Mouse (Mus musculus): ENCODE measurements at regions not wholly inside any gene's neighbourhood (a gene's known extent, or its start where the extent isn't known, plus 50 kb on each side); places are given as distances from the start of the nearest gene placed in this dataset.

DNA sequence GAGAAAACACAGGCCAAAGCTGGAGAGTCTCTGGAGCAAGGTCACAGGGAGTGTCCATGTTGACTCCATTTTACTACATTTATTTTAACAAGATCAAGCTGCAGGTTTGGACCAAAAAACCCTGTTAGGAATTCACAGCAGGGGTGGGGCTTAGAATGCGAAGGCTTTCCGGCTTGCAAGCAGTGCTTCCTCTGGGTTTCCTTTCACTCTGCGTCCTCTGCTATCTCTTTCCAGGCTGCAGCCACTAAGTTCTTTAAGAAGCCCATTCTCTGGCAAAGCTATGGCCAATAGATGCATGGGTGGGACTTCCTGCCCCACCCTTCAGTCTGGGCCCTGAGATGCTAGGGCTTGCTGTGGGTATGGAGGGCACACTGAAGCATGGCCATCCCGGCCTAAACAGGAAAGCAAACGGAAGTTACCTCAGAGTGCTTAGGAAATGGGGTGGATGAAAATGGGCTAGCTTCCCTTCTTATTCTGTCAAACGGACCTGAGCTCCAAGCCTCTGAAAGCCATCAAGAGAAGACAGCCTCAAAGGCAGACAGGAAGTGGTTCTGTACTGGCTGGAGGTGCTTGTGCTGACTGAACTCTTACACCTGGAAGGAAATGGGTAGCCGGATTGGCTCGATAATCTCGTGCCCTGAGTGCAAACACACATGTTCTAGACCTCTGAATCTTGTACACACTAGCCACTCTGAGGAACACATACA is 90.6 kb upstream of the C1qtnf7 start:
- TF ChIP-seq E2F4 (IDR thresholded peaks at IDR 0.05; ENCODE audit: insufficient read depth) (no peak), CEBPB (IDR thresholded peaks at IDR 0.05; ENCODE audit: insufficient read depth, poor library complexity, severe bottlenecking) (no peak), MYOD1 (IDR thresholded peaks at IDR 0.05; ENCODE audit: control insufficient read depth in 1 of 3, insufficient read length in 2 of 3, low read depth in 2 of 3) (no peak), MAX (IDR thresholded peaks at IDR 0.05; ENCODE audit: low read depth) (no peak), POLR2A (IDR thresholded peaks at IDR 0.05; ENCODE audit: insufficient read length, low read depth) (no peak), TCF3 (IDR thresholded peaks at IDR 0.05; ENCODE audit: insufficient read length, low read depth) (no peak), MYOG (IDR thresholded peaks at IDR 0.05; ENCODE audit: control insufficient read depth in 1 of 3, insufficient read depth in 1 of 3, insufficient read length in 2 of 3, low read depth in 2 of 3) (no peak), USF1 (IDR thresholded peaks at IDR 0.05; ENCODE audit: low read depth) (no peak), POLR2AphosphoS2 (IDR thresholded peaks at IDR 0.05; ENCODE audit: insufficient read length, low read depth) (no peak), TCF12 (IDR thresholded peaks at IDR 0.05; ENCODE audit: insufficient read depth, poor library complexity, severe bottlenecking) (no peak), SRF (IDR thresholded peaks at IDR 0.05; ENCODE audit: control insufficient read depth, insufficient read length, low read depth) (no peak), REST (IDR thresholded peaks at IDR 0.05; ENCODE audit: insufficient read depth, insufficient read length) (no peak)
